Mouse (Mus musculus): ENCODE measurements at regions not wholly inside any gene's neighbourhood (a gene's known extent, or its start where the extent isn't known, plus 50 kb on each side); places are given as distances from the start of the nearest gene placed in this dataset.

GRCm38 (mm10) chr1:75858551-75859255 is 312.6 kb downstream of the Slc4a3 start:
- no peak for TF ChIP-seq POLR2A (IDR thresholded peaks at IDR 0.05; ENCODE audit: low read depth, low read length)
- no peak for TF ChIP-seq CTCF (IDR thresholded peaks at IDR 0.05; ENCODE audit: extremely low read depth, insufficient read length, insufficient replicate concordance, low read depth, low read length)
